Mouse (Mus musculus): Measurements from ENCODE around the gene Kifc3.
"Not testable (repeated sequence)": the region's sequence is repeated elsewhere in the genome, so short reads cannot be mapped to it uniquely, and the experiment has no call there.

Gene Kifc3

DNA sequence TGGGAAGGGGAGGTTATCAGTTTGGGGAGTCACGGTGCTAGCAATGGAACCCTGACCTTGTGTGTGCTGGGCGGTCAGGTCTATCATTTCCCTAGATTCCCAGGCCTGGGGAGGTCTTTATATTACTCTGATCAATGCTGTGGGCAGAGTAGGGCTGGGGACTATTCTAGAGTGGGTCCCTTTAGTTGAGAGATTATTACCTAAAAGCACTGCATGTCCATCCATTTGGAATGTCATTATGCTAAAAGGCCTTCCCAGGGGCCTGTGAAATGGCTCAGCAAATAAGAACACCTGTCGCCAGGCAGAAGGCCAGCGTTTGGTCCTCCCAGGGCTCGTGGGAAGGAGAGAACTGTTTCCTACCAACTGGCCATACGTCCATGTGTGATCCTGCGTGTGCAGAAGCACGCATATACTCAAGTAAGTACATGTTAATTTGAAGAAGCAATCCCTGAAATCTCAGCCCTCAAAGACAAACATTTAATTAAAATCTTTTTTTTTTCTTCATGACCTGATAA, 499 bp downstream of the Kifc3 start:
- DNase-seq: peak; percentile 47 to 60

DNA sequence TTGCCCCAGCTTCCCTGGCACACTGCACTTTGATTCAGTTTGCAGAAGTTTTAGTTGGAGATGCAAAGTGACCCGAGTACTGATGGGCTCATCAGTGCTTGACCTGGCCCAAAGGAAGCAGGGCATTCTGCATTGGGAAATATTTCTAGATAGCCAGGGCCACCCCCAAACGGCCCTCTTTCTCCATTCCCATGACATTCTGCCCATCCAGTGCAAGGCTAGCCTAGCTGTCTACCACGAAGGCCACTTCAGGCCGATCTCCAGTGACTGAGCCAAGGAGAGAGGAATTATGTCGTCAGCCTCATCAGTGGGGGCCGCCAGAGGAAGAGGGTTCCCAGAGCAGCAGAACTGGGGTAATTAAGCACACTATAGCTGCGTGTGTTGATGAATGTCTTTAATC, 1.1 kb downstream of the Kifc3 start:
- peak in 1 of 2 experiments; percentile 11 for DNase-seq

DNA sequence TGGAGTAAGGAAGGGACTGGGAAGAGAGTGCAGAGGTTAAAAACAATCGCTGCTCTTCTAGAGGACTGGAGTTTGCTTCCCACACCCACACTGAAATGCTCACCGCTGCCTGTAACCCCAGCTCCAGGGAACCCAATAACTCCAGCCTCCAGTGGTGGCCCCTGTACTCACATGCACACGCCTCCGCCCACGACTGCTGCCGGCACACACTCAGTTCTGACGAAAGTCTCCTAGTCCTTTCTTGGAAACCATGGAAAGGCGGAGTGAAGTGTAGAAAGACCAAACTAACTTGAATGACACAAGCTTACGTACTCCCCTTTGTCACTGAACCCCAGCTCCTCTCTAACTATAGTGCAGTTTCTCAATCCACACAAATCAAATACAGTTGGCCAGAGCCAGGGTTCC, 2.6 kb downstream of the Kifc3 start:
- peak in 1 of 2 experiments; percentile 39 for DNase-seq

DNA sequence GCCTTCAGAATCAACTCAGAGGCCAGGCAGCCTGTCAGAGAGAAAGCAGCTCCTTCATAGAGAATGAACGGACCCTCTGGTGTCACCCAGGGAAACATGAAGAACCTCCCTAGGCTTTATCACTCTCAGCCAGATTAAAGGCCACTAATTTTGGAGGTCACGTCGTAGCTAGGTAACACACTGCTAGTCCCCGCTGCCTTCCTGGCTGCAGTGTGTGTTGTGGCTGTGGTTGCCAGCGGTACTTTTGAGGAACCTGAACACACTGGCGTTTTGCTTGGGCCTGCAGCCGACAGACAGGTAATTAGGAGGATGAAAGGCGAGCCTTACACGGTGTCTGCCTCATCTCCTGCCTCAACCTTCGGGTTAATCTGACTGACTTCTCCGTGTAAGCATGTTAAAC, 6.9 kb downstream of the Kifc3 start:
- DNase-seq: no peak

DNA sequence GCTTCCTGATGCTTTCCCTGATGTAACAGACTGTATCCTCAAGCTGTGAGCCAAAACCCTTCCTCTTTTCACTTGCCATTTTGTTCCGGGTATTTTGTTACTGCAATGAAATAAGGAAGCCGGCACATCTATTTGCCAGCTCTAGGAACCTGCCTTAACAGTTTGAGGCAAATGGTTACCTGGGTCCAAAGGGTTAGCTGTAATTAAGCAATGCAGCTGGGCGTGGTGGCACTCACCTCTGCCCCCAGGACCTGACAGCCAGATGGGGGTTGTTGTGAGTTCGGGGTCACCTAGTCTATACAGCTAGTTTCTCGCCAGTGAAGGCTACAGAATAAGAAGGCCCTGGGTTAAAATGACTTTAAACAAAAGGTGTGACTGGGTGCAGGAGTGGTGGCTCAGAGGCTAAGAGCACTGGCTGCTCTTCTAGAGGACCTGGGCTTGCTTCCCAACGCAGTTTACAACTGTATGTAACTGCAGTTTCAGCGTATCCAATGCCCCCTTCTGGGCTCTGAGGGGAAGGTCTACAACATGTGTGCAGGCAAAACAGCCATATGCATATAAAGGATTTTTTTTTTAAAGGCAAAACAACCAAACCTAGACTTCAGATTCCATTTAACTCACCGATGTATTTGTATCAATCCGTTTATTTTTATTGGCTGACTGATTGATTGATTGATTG, 11.0 kb downstream of the Kifc3 start:
- DNase-seq: peak in 1 of 2 experiments; percentile 30

DNA sequence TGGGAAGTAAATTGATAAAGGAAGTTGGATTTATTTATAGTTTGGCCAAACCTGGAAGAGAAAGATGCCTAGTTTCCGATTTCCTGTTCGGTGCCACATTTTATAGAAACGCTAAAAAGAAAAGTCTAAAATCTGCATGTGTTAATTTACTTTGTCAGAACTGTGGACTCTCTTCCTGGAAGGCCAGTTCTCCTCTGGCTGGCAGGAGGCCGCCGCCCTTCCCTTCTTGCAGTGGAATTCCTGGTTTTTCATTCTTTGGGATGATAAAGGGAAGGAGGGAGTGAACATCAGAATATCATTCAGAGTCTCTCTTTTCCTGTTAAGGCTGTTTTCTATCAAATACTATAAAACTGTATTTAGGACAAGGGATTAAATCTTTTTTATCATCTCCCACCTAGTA, 15.0 kb downstream of the Kifc3 start:
- no peak for DNase-seq

DNA sequence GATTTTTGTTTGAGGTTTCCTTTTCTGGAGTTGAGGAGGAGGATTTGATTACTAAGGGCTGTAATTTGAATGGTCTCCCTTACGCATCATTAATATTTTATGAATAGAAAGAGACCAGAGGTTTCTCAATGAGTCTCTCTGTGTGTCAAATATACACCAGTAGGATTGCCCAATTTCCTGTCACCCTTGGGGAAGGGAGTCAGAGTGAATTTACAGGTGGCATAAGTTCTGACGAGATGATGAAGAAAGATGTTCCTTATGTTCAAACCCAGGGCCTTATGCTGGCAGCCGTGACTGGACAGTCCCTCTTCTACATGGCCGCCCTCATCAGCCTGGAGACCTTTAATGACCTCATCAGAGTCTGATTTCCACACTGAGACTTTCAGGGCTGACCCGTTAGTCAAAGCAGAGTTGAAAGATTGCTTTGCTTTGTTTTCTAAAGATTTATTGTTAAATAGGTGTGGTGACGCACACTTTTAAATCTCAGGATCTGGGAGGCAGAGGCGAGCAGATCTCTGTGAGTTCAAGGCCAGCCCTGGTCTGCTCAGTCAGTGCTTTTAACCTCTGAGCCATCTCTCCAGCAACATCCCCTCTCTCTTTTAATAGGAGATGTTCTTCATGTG, 16.6 kb downstream of the Kifc3 start:
- DNase-seq: no peak

DNA sequence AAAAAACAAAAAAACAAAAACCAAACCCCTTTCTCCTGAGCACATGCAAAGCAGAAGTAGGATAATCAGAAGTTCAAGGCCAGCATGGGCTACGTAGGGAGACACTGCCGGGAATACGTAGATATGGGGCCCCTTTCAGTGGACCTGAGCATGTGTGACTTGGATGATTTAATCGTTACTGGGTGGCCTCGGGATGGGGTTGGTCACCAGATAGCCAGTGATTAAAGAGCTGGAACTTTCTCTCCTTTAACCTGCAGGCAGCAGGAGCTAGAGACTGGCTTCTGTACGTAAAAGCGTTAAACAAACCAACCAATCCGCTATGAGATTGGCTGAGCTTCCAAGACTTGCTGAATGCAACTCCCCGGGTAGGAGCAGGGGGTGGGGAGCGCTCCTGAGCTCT, 17.5 kb downstream of the Kifc3 start:
- DNase-seq: no peak

DNA sequence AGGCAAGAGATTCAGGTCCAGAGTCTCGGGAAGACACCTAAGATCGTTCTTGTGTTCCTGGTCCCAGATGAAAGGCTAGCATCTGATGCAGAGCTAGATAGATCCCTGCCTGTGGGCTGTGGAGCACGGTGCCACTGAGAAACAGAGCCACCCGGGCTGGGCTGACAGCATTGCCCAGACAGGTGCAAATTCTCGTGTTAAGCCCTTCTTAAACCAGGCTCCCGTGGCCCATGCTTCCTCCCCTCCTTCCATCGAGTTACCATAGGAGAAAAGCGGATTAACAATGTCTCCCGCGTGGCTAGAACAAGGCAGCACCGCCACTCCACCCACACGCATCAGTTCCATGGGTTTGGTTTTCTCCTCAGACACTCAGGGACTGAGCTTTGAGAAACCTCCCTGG, 18.4 kb downstream of the Kifc3 start:
- DNase-seq: no peak

DNA sequence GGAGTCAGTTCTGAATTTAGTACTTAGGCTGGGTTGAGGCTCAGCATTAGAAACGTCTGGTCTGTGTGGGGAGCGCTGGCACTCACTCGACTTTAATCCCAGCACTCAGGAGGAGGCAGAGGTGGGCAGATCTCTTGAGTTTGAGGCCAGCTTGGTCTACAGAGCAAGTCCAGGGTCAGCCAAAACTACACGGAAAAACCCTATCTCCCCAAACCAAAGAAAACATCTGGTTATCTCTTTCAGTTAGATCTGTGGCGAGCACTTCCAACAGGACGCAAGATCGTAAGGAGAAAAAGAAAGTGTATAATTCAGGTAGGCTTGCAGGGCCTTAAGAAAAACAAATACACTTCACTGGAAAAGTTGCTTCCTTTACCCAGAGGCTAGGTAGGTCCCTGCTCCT, 20.8 kb downstream of the Kifc3 start:
- DNase-seq: no peak

DNA sequence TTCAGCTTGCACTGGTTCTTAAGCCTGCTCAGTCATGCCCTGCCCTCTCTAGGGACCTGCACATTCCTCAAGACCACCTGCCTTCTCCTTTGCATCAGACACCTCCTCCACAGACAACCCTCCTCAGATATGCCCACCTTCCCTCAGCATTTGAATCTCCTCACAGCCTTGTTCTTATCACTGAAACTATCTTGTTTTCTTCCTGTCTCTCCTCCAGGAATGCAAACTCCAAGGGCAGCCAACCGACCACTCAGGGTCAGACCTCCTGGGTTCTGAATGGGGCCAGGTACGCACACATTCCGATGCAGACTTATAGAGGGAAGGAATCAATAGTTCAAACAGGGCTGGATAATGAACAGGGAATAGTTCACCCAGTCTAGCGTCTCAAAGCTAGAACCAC, 24.4 kb downstream of the Kifc3 start:
- DNase-seq: no peak

DNA sequence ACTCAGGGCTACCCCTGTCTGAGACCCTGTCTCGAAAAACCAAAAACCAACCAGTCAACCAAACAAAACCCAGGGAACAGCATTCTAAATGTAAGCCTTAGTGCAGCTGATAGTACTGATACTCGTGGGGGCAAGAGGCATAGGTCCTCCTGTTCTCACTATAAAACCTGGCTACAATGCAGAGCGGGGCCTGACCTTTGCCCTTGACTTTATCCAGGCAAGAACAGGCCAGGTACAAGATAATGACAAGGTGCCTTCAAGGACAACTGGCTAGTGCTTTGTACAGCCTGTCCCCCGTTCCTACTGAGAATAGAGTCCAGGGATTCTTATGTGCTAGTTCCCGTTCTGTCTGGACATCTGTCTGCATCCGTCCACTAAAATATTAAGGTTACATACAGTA, 25.6 kb downstream of the Kifc3 start:
- DNase-seq: no peak

DNA sequence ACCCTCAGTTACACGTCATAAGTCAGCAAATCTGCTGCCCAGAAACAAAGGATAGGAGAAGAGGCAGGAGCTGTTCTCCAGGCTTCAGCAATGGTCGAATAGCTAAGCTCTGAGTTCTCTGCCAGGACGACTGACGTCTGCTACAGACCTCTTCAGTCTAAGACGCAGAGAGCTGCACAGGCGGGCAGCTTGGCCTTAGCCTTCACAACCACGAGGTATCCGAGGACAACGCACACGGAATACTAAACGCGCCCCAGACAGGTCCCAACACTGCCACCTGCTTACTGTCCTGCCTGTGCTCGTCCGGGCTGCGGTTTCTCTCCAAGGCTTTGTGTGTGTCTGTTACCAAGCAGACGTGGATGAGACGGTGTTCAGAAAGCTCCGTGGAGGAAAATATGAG, 26.8 kb downstream of the Kifc3 start:
- no peak for DNase-seq

DNA sequence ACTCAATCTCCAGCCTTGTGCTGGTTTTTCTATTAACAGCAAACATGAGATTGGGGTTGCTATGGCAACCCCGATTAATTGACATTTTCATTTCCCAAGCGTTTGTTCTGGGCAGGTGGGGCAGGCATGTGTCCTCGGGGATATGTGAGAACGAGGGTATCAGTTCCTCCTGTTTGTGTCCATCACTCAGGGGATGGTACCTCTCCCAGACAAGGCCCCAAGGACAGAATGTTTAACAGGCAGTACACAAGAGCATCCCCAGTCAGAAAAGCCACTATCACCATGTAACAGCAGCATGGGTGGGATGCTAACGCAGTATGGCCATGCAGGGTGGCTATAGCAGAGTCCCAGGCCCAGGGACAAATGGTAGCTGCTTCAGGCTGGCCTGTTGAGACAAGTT, 27.3 kb downstream of the Kifc3 start:
- no peak for DNase-seq

DNA sequence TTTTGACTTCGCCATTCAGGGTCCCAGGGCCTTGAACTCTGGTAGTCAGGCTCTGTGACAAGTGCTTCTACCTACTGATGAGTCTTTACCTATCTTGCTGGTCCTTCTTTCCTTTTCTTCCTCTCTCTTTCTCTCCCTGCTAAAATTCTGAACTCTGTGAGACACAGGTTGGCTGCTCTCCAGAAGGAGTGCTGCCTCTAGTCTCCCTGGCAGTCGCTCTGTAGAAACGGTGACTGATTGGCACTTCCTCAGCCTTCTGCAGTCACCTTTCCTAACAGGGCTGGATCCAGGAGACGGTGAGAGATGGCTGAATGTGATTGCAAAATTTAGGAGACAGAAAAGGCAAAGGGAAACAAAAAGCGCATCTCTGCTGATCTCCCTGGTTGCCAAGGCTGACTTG, 30.2 kb downstream of the Kifc3 start:
- peak; percentile 57 to 64 for DNase-seq

DNA sequence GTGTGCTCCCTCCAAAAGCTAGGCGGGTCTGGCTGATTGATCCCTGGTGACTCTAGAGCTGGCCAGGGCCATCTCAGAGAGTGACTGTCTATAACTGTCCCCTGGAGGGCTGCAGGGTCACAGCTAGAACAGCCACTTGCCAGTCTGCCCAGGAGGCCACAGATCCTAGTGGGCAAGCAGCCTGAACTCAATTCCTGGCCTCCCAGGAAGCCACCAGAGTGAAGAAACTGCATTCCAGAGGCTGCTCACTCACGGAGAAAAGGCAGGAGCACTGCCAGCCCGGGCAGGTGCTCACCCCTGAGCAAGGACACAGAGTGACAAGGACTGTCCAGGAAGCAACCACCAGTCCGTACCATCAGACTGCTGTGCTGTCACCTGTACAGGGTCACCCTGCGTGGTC, 34.9 kb downstream of the Kifc3 start:
- peak; percentile 81 to 88 for DNase-seq

DNA sequence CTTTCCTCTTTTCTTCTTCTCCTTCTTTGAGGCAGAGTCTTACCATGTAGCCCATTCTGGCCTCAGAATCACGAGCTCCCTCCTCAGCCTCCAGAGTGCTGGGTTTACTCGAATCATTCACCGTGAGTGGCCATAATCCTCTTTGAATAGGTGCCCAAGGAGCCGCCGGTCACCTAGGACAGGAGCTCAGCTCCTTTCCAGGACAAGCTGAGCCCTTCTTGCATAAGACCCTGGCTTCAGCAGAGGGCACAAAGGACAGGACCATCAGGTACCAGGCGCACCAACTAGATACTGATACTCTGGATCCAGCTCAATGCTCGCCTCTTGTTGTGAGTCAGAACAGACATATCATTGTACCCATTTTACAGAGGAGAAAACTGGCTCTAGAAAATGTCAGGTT, 36.2 kb downstream of the Kifc3 start:
- peak in 1 of 2 experiments; percentile 41 for DNase-seq

DNA sequence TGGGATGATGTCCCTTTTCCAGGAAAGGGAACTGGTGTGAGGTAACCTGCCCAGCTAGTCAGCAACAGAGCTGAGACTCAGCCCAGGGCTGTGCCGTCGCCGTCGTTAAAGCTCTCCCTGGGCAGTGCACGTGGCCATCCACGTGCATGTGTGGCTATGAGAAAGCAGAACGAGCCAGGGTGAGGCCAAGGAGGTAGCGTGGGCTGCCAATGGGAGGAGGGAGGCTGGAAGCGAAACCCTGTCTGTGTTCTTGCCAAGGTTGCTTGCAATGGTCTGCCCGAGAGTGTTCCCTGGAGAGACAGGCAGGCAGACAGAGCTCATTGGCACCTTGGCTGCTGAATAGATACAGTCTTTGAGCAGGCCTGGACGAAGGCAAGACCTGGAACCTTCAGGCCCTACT, 36.7 kb downstream of the Kifc3 start:
- peak; percentile 79 to 82 for DNase-seq

DNA sequence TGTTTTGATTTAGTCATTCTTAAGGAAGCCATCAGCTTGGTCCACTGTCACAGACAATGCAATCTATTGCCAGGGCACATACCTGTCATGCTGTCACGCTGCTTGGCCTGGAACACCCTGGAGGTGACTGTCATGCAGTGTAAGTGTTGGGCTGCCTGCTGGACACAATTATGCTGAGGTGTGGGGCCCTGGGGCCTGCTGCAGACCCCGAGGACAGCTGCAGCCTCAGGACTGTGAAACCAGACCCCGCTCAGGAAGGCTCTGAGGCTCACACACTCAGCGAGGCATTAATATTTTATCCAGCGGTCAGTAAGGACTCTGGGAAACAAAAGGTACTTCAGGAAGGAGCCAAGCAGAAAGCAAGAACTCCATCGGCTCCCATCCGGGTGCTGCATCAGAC, 38.1 kb downstream of the Kifc3 start:
- DNase-seq: no peak

DNA sequence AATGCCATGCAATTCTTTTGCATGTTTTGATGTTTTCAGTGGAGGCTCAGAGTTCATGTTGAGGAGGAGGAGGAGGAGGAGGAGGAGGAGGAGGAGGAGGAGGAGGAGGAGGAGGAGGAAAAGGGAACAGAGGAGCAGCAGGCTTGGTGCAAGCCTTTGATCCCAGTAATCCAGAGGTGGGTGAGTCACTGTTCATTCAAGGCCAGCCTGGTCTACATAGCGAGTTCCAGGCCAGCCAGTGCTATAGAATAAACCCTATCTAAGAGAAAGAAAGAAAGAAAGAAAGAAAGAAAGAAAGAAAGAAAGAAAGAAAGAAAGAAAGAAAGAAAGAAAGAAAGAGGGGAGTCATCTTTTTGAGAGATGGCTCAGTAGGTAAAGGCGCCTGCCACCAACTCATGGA, 38.6 kb downstream of the Kifc3 start:
- DNase-seq: not testable (repeated sequence)

DNA sequence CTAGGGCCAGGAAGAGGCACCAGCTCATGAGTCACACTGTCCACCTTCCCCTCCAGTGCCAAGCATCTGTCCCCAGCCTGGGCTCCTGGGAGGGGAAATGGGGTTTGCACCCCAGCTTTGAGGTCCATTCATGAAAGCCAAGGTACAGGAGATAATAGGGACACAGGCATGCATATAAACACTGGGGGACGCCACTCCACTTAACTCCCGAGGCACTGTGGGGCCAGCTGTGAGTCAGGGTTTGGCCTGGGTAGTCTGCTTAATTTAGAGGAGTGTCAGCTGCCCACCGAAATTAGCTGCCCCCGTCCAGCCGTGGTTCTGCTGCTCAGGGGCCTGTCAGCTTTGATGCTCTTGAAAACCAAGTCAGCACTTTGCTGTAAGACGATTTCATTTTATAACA, 39.8 kb downstream of the Kifc3 start:
- DNase-seq: no peak

DNA sequence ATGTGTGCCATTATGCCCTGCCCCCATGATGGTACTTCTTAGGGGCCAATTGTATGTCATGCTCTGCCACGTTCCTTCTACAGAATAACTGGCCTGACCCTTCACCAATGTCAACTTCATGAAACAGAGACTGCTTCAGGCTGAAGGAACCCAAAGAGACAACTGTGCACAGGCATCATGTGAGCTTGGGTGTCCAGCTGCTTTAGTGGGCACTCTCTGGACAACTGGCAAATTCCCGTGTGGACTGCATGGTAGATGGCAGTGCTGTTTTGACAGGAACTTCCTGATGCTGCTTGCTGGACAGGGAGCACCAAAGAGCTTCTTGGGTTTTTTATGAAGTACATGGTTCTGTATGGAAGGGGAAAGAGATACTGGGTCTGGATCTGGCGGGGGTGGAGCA, 43.3 kb downstream of the Kifc3 start:
- DNase-seq: no peak

DNA sequence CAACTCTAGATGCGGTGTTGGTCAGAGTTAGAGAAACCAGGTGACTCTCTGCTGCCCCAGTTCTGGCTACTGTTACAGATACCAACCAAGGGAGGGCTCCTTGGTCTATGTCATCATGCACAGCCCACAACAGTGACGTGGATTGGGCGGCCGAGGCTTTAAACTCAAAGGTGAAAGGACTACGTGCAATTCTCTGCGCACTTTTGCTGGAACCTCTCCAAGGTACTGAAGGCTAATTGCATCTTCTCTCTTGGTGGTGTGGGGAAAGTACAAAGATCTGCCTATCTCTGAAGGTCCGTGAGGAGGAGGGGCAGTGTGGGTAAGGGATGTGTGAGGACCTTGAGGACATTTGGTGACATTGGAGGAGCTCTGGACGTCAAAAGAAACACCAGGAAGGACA, 44.0 kb downstream of the Kifc3 start:
- peak; percentile 76 to 81 for DNase-seq

DNA sequence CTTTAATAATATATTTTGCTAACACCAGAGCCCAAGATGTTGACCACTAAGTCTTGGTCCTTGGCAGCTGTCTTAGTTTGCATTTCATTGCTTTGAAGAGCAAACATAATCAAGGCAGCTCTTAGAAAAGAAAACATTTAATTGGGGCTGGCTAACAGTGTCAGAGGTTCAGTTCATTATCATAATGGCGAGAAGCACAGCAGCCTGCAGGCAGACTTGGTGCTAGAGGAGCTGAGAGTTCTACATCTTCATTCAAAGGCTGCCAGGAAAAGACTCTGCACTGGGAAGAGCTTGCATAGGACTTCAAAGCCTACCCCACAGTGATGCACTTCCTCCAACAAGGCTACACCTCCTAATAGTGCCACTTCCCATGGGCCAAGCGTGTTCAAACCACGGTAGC, 45.5 kb downstream of the Kifc3 start:
- no peak for DNase-seq

DNA sequence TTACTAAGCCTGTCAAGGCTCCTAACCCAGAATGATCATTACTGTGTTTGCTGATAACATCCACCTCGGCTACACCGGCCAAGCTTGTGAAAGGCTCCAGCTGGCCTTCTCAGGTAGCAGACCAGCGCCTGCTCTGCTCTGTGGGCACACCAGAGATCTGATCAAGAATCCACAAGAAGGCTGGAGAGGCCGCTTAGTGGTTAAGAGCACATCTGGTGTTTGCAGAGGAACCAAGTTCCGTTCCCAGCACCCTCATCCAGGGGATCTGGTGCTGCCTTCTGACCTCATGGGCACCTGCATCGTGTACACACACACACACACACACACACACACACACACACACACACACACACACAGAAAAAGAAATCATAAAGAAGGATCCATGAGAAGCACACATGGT, 46.5 kb downstream of the Kifc3 start:
- no peak for DNase-seq
